Mouse (Mus musculus) stomach, embryonic 14.5 days (tissue): ENCODE data around the gene Itm2b. TPM values are rescaled to one million over a fixed set of nuclear protein-coding genes. Genes with fewer than 3 reads are reported as not detected.

ENCODE experiments used
- ATAC-seq: fragments of 200-750 bp; cut with Nextera tagmentation; 2 replicates; pipeline ENCODE4 v1.8.0; 2017; ENCODE audit warnings: low read depth, moderate TSS enrichment; ENCODE audit not compliant: insufficient number of reproducible peaks, insufficient read depth, low FRiP score
- H3K27ac ChIP-seq: fragments of 300-500 bp; sonication (generic); 2 replicates; pipeline ENCODE4 v1.5.1; 2014; ENCODE audit warnings: mild to moderate bottlenecking, low read length, moderate library complexity, mixed read lengths
- H3K27me3 ChIP-seq: fragments of 300-500 bp; sonication (generic); 2 replicates; pipeline ENCODE4 v1.6.1; 2014; ENCODE audit warnings: low read length, control low read depth, mixed read lengths; ENCODE audit not compliant: control insufficient read depth, insufficient read depth
- H3K36me3 ChIP-seq: fragments of 300-500 bp; sonication (generic); 2 replicates; pipeline ENCODE4 v1.6.1; 2014; ENCODE audit warnings: mild to moderate bottlenecking, control low read depth, low read length, moderate library complexity, mixed read lengths; ENCODE audit not compliant: control insufficient read depth, insufficient read depth
- H3K4me1 ChIP-seq: fragments of 300-500 bp; sonication (generic); 2 replicates; pipeline ENCODE4 v1.6.1; 2014; ENCODE audit warnings: low read length, control low read depth, mixed read lengths; ENCODE audit not compliant: control insufficient read depth, insufficient read depth
- H3K4me2 ChIP-seq: fragments of 300-500 bp; sonication (generic); replicated peaks from 2 replicates; pipeline ENCODE4 v1.6.1; 2014; ENCODE audit warnings: low read depth, low read length, control low read depth
- H3K4me3 ChIP-seq: fragments of 300-500 bp; sonication (generic); 2 replicates; pipeline ENCODE4 v1.5.1; 2014; ENCODE audit warnings: low read depth, low read length, control low read depth
- H3K9ac ChIP-seq: fragments of 300-500 bp; sonication (generic); replicated peaks from 2 replicates; pipeline ENCODE4 v1.6.1; 2014; ENCODE audit warnings: low read depth, mild to moderate bottlenecking, control low read depth, low read length, moderate library complexity, mixed read lengths
- H3K9me3 ChIP-seq: fragments of 300-500 bp; sonication (generic); 2 replicates; pipeline ENCODE4 v1.6.1; 2016; ENCODE audit warnings: low read depth, low read length, control low read depth; ENCODE audit not compliant: control insufficient read depth
- WGBS: fragments of 180-500 bp; shearing (Covaris S2); extraction: QIAGEN DNeasy Blood & Tissue Kit; methylation state at CpG from one replicate; pipeline ENCODE4 v1.1.7; 2014; 5-methylcytosine and 5-hydroxymethylcytosine counted together
- polyA plus RNA-seq: library from polyadenylated mRNA; unstranded; fragments of >200 nt; fragmentation: Nextera tagmentation; extraction: Ambion mirVana; gene quantifications from 2 replicates; pipeline ENCODE4 v1.2.1, GENCODE M21; 2014

Itm2b gene
- polyA plus RNA-seq, 1 experiment from 2014 or later, result 864 TPM

GRCm38 (mm10) chr14:73420138-73420745 lies 35.2 kb upstream of the Itm2b start:
- Histone ChIP-seq H3K4me2 (no peak overlapping the region), H3K4me1 (no peaks in the 10 kb centered on the region), H3K27ac (no peak overlapping the region), H3K9me3 (no peaks in the 10 kb centered on the region), H3K9ac (no peak overlapping the region), H3K36me3 (no peaks in the 10 kb centered on the region), H3K4me3 (no peak overlapping the region), H3K27me3 (no peaks in the 10 kb centered on the region)
- WGBS, result 21% methylated on average over 5 of the region's 5 CpGs
- ATAC-seq, result no peak

GRCm38 (mm10) chr14:73416511-73416910 lies 31.4 kb upstream of the Itm2b start:
- H3K4me2 ChIP-seq, result no peak overlapping the region

GRCm38 (mm10) chr14:73415376-73416035 lies 30.4 kb upstream of the Itm2b start:
- 56% methylated on average over 13 of the region's 13 CpGs for WGBS

More at GRCm38 (mm10) chr14:73416511-73416910, 31.4 kb upstream of the Itm2b start:
- WGBS, result 88% methylated on average over 5 of the region's 5 CpGs
- Histone ChIP-seq H3K9me3 (no peaks in the 10 kb centered on the region), H3K4me1 (no peaks in the 10 kb centered on the region), H3K4me3 (no peak overlapping the region), H3K9ac (no peak overlapping the region), H3K27ac (no peak overlapping the region), H3K27me3 (no peaks in the 10 kb centered on the region), H3K36me3 (no peaks in the 10 kb centered on the region)
- ATAC-seq, result no peak

GRCm38 (mm10) chr14:73411729-73412128 lies 26.6 kb upstream of the Itm2b start:
- ATAC-seq, result no peak
- Histone ChIP-seq H3K9me3 (no peaks in the 10 kb centered on the region), H3K36me3 (no peaks in the 10 kb centered on the region), H3K4me1 (no peaks in the 10 kb centered on the region), H3K4me2 (no peak overlapping the region), H3K4me3 (no peak overlapping the region), H3K27me3 (no peaks in the 10 kb centered on the region), H3K27ac (no peak overlapping the region), H3K9ac (no peak overlapping the region)
- WGBS, result 78% methylated on average over 1 of the region's 1 CpGs

More at GRCm38 (mm10) chr14:73415376-73416035, 30.4 kb upstream of the Itm2b start:
- Histone ChIP-seq H3K4me2 (no peak overlapping the region), H3K9ac (no peak overlapping the region), H3K27me3 (no peaks in the 10 kb centered on the region), H3K4me3 (no peak overlapping the region), H3K27ac (no peak overlapping the region), H3K36me3 (no peaks in the 10 kb centered on the region), H3K4me1 (no peaks in the 10 kb centered on the region), H3K9me3 (no peaks in the 10 kb centered on the region)
- ATAC-seq, result no peak

- H3K27ac ChIP-seq, result no peak overlapping the region
- WGBS, result 88% methylated on average over 3 of the region's 3 CpGs
- H3K4me1 ChIP-seq, result no peaks in the 10 kb centered on the region
- no peak for ATAC-seq
- no peak overlapping the region for H3K4me3 ChIP-seq
- H3K4me2 ChIP-seq, result no peak overlapping the region
- H3K9me3 ChIP-seq, result no peaks in the 10 kb centered on the region
- H3K27me3 ChIP-seq, result no peaks in the 10 kb centered on the region
- no peak overlapping the region for H3K9ac ChIP-seq
- no peaks in the 10 kb centered on the region for H3K36me3 ChIP-seq
These were observed 25.0 kb upstream of the Itm2b start for GRCm38 (mm10) chr14:73410083-73410482.

- H3K9me3 ChIP-seq, result no peaks in the 10 kb centered on the region
- no peak for ATAC-seq
- no peaks in the 10 kb centered on the region for H3K27me3 ChIP-seq
- no peak overlapping the region for H3K27ac ChIP-seq
- no peaks in the 10 kb centered on the region for H3K4me1 ChIP-seq
- H3K36me3 ChIP-seq, result no peaks in the 10 kb centered on the region
- H3K4me3 ChIP-seq, result no peak overlapping the region
- H3K9ac ChIP-seq, result no peak overlapping the region
- H3K4me2 ChIP-seq, result no peak overlapping the region
- WGBS, result 78% methylated on average over 4 of the region's 4 CpGs
These were observed 23.2 kb upstream of the Itm2b start for GRCm38 (mm10) chr14:73408223-73408845.

GRCm38 (mm10) chr14:73404016-73404415 lies 18.9 kb upstream of the Itm2b start:
- 61% methylated on average over 3 of the region's 3 CpGs for WGBS
- no peak for ATAC-seq
- Histone ChIP-seq H3K36me3 (no peaks in the 10 kb centered on the region), H3K27ac (no peak overlapping the region), H3K27me3 (no peaks in the 10 kb centered on the region), H3K4me3 (no peak overlapping the region), H3K9ac (no peak overlapping the region), H3K4me2 (no peak overlapping the region), H3K9me3 (no peaks in the 10 kb centered on the region), H3K4me1 (no peaks in the 10 kb centered on the region)

- Histone ChIP-seq H3K4me3 (no peak overlapping the region), H3K27me3 (no peaks in the 10 kb centered on the region), H3K9me3 (no peaks in the 10 kb centered on the region), H3K27ac (no peak overlapping the region), H3K9ac (no peak overlapping the region), H3K4me1 (no peaks in the 10 kb centered on the region), H3K36me3 (no peaks in the 10 kb centered on the region), H3K4me2 (no peak overlapping the region)
- no peak for ATAC-seq
- 74% methylated on average over 5 of the region's 5 CpGs for WGBS
These were observed 18.3 kb upstream of the Itm2b start for GRCm38 (mm10) chr14:73403351-73403750.
